Mouse (Mus musculus) ES-Bruce4 (cell line): ENCODE data around the gene Ift46.

Experiments used
- CTCF ChIP-seq: IDR thresholded peaks from one replicate; pipeline ENCODE4 v1.8.1; 2011; ENCODE audit warnings: low read depth, low read length
- POLR2A ChIP-seq: IDR thresholded peaks from one replicate; pipeline ENCODE4 v1.8.1; 2011; ENCODE audit warnings: low read length; ENCODE audit not compliant: insufficient read depth

DNA sequence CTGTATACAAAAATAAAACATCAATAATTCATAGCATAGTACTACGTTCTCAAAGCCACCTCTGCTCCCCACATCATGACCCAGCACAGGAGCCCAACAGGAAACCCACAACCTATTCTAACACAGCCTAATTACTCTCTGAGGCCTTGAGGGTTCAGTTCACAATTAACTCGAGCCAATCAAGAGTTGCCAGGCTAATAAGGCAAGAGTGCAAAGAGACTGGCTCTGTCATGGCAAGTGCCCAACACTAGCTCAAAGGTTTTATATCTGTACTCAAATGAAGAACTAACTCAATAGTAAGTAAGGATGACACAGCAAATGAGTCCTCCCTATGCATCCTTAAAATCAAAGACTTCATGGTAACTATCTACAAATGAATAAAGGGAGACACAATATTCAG lies 62.8 kb downstream of the Ift46 start:
- TF ChIP-seq CTCF, result no peak
- TF ChIP-seq POLR2A, result no peak
